Mouse (Mus musculus): Measurements from ENCODE around the gene Nr3c2. TPM values are rescaled to one million over a fixed set of nuclear protein-coding genes. Genes with fewer than 3 reads are reported as not detected.
A peak's percentile ranks its signal among the peaks of the same experiment; 100 is the strongest.

Nr3c2 gene
- polyA plus RNA-seq, 1 experiment from 2014 or later = 2.8 TPM

DNA sequence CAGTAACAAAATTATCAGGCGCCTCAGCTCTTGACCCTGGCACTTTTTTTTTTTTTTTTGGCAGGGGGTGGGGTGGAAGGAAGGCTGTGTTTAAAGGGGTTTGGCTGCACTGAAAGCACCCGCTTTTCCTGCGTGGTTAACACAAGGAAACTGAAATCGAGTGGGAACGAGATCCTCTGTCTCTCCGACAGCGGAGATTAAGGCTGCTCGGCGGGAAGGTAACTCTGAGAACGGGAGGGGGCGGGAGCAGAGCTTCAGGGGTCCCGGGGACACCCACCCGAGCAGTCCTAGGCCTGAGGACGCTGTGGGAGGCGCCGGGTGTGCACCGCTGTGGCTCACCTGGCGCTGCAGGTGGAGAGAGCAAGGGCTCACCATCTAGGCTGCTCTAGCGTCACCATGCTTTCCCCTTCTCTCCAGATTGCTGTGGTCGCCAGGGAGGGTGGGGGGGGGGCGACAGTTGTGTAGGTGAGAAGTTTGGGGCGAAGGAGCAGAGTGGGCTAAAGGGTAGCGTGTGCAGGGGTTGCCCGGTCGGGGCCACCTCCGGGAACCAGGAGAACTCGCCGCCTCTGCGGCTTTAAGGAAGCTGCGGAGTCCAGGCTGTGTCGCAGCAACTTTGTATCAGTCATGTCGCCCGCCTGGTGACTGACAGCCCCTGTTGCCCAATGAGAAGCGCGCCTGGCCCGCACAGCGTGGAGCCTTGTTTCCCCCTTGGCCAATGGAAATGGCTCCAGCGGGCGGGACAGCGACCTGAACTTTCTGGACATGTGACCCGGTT, 2.4 kb downstream of the Nr3c2 start:
- Histone ChIP-seq H3K9ac (ENCODE audit: low read length) (peak overlapping the region; percentile 72), H3K27me3 (ENCODE audit: control insufficient read depth, insufficient read depth, low read length) (peaks cover 14% of the 10 kb centered on the region; the same call in 1 of the 2 replicates), H3K27ac (ENCODE audit: low read length) (no peak overlapping the region), H3K4me2 (ENCODE audit: low read depth, low read length) (peak overlapping the region; percentile 100), H3K4me1 (ENCODE audit: control insufficient read depth, insufficient read depth, low read length) (peaks cover 8% of the 10 kb centered on the region), H3K36me3 (ENCODE audit: control insufficient read depth, insufficient read depth, low read length) (no peaks in the 10 kb centered on the region), H3K4me3 (replicated peaks; ENCODE audit: low read length) (peak overlapping the region; percentile 60), H3K9me3 (replicated peaks; ENCODE audit: control insufficient read depth, low read length) (no peaks in the 10 kb centered on the region)
- under 1% methylated on average over 38 of the region's 41 CpGs for WGBS
- peak; percentile 97 for ATAC-seq (ENCODE audit: insufficient read depth, low FRiP score)

- Histone ChIP-seq H3K27ac (ENCODE audit: low read length) (no peak overlapping the region), H3K4me2 (ENCODE audit: low read depth, low read length) (peak overlapping the region; percentile 100), H3K36me3 (ENCODE audit: control insufficient read depth, insufficient read depth, low read length) (no peaks in the 10 kb centered on the region), H3K27me3 (ENCODE audit: control insufficient read depth, insufficient read depth, low read length) (peaks cover 14% of the 10 kb centered on the region; the same call in 1 of the 2 replicates), H3K4me1 (ENCODE audit: control insufficient read depth, insufficient read depth, low read length) (peaks cover 8% of the 10 kb centered on the region), H3K9ac (ENCODE audit: low read length) (peak overlapping the region; percentile 69), H3K9me3 (replicated peaks; ENCODE audit: control insufficient read depth, low read length) (no peaks in the 10 kb centered on the region), H3K4me3 (replicated peaks; ENCODE audit: low read length) (peak overlapping the region; percentile 60)
- 1% methylated on average over 35 of the region's 35 CpGs for WGBS
- ATAC-seq (ENCODE audit: insufficient read depth, low FRiP score) = no peak; the same call in 1 of the 2 replicates
Measured at GRCm38 (mm10) chr8:76902205-76903078, 3.2 kb downstream of the Nr3c2 start.

GRCm38 (mm10) chr8:76911206-76911605, 12.0 kb downstream of the Nr3c2 start:
- Histone ChIP-seq H3K36me3 (ENCODE audit: control insufficient read depth, insufficient read depth, low read length) (no peaks in the 10 kb centered on the region), H3K4me2 (ENCODE audit: low read depth, low read length) (no peak overlapping the region), H3K27me3 (ENCODE audit: control insufficient read depth, insufficient read depth, low read length) (no peaks in the 10 kb centered on the region), H3K4me1 (ENCODE audit: control insufficient read depth, insufficient read depth, low read length) (no peaks in the 10 kb centered on the region), H3K4me3 (replicated peaks; ENCODE audit: low read length) (no peak overlapping the region), H3K9me3 (replicated peaks; ENCODE audit: control insufficient read depth, low read length) (no peaks in the 10 kb centered on the region), H3K27ac (ENCODE audit: low read length) (no peak overlapping the region), H3K9ac (ENCODE audit: low read length) (no peak overlapping the region)
- ATAC-seq (ENCODE audit: insufficient read depth, low FRiP score) = no peak

- no peak overlapping the region for H3K4me2 ChIP-seq (ENCODE audit: low read depth, low read length)
- H3K27me3 ChIP-seq (ENCODE audit: control insufficient read depth, insufficient read depth, low read length) = no peaks in the 10 kb centered on the region
- no peaks in the 10 kb centered on the region for H3K4me1 ChIP-seq (ENCODE audit: control insufficient read depth, insufficient read depth, low read length)
- no peaks in the 10 kb centered on the region for H3K9me3 ChIP-seq (replicated peaks; ENCODE audit: control insufficient read depth, low read length)
- H3K9ac ChIP-seq (ENCODE audit: low read length) = no peak overlapping the region
- ATAC-seq (ENCODE audit: insufficient read depth, low FRiP score) = peak; percentile 78
- H3K27ac ChIP-seq (ENCODE audit: low read length) = no peak overlapping the region
- H3K4me3 ChIP-seq (replicated peaks; ENCODE audit: low read length) = no peak overlapping the region
- no peaks in the 10 kb centered on the region for H3K36me3 ChIP-seq (ENCODE audit: control insufficient read depth, insufficient read depth, low read length)
- WGBS = 57% methylated on average over 3 of the region's 3 CpGs
Measured at GRCm38 (mm10) chr8:76912678-76913077, 13.4 kb downstream of the Nr3c2 start.

DNA sequence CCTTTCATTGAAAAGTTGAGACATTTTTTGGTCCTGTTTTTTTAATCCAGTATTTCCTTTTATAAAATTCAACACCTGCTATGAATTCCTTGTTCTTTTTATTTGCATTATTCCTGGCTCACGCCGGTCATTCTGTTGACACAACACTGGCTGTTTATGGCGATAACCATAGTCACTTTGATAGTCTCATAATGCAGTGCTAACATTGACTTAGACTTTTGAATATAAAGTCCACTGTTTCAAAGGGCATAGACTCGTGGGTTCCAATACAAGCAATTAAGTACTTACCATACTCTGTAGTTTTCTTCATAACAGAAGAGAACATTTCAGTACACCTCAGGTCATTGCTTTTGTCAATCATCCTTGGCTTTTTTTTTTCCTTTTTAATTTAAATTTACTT, 14.0 kb downstream of the Nr3c2 start:
- Histone ChIP-seq H3K4me1 (ENCODE audit: control insufficient read depth, insufficient read depth, low read length) (no peaks in the 10 kb centered on the region), H3K27me3 (ENCODE audit: control insufficient read depth, insufficient read depth, low read length) (no peaks in the 10 kb centered on the region), H3K27ac (ENCODE audit: low read length) (no peak overlapping the region), H3K9ac (ENCODE audit: low read length) (no peak overlapping the region), H3K9me3 (replicated peaks; ENCODE audit: control insufficient read depth, low read length) (no peaks in the 10 kb centered on the region), H3K4me3 (replicated peaks; ENCODE audit: low read length) (no peak overlapping the region), H3K4me2 (ENCODE audit: low read depth, low read length) (no peak overlapping the region), H3K36me3 (ENCODE audit: control insufficient read depth, insufficient read depth, low read length) (no peaks in the 10 kb centered on the region)
- ATAC-seq (ENCODE audit: insufficient read depth, low FRiP score) = peak; percentile 75; the same call in 1 of the 2 replicates
- 62% methylated on average over 4 of the region's 4 CpGs for WGBS

DNA sequence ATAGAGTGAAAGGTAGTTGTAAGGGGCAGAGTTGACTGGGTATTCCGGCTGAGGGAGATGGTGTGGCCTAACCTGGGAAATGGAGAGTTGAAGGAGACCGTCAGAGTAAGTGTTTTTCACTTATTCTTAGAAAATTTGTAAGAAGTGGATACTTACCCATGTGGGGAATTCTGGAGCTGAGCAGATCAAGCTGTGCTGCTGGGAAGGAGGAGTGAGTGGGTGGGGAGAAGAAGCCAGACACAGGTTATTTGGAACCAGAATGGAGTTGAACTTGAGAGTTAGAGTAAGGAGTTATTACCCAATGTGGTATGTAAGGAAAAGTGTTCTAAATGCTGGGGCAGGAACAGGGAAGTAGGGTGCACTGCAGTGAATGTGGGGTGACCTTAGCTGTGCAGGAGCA, 16.0 kb downstream of the Nr3c2 start:
- 89% methylated on average over 2 of the region's 2 CpGs for whole genome bisulfite sequencing
- no peaks in the 10 kb centered on the region for H3K36me3 ChIP-seq (ENCODE audit: control insufficient read depth, insufficient read depth, low read length)
- ATAC-seq (ENCODE audit: insufficient read depth, low FRiP score) = no peak

GRCm38 (mm10) chr8:76919546-76919945, 20.3 kb downstream of the Nr3c2 start:
- H3K27ac ChIP-seq (ENCODE audit: low read length) = no peak overlapping the region
- H3K9ac ChIP-seq (ENCODE audit: low read length) = no peak overlapping the region
- ATAC-seq (ENCODE audit: insufficient read depth, low FRiP score) = no peak
- WGBS = 76% methylated on average over 2 of the region's 2 CpGs
- H3K4me3 ChIP-seq (replicated peaks; ENCODE audit: low read length) = no peak overlapping the region
- H3K36me3 ChIP-seq (ENCODE audit: control insufficient read depth, insufficient read depth, low read length) = no peaks in the 10 kb centered on the region
- H3K9me3 ChIP-seq (replicated peaks; ENCODE audit: control insufficient read depth, low read length) = no peaks in the 10 kb centered on the region
- H3K4me2 ChIP-seq (ENCODE audit: low read depth, low read length) = no peak overlapping the region
- no peaks in the 10 kb centered on the region for H3K27me3 ChIP-seq (ENCODE audit: control insufficient read depth, insufficient read depth, low read length)
- H3K4me1 ChIP-seq (ENCODE audit: control insufficient read depth, insufficient read depth, low read length) = no peaks in the 10 kb centered on the region

More for the DNA sequence above, 16.0 kb downstream of the Nr3c2 start:
- Histone ChIP-seq H3K4me1 (ENCODE audit: control insufficient read depth, insufficient read depth, low read length) (no peaks in the 10 kb centered on the region), H3K4me2 (ENCODE audit: low read depth, low read length) (no peak overlapping the region), H3K4me3 (replicated peaks; ENCODE audit: low read length) (no peak overlapping the region), H3K9ac (ENCODE audit: low read length) (no peak overlapping the region), H3K27ac (ENCODE audit: low read length) (no peak overlapping the region), H3K9me3 (replicated peaks; ENCODE audit: control insufficient read depth, low read length) (no peaks in the 10 kb centered on the region), H3K27me3 (ENCODE audit: control insufficient read depth, insufficient read depth, low read length) (no peaks in the 10 kb centered on the region)

- 88% methylated on average over 4 of the region's 4 CpGs for WGBS
- Histone ChIP-seq H3K36me3 (ENCODE audit: control insufficient read depth, insufficient read depth, low read length) (no peaks in the 10 kb centered on the region), H3K9me3 (replicated peaks; ENCODE audit: control insufficient read depth, low read length) (no peaks in the 10 kb centered on the region), H3K27me3 (ENCODE audit: control insufficient read depth, insufficient read depth, low read length) (no peaks in the 10 kb centered on the region), H3K4me1 (ENCODE audit: control insufficient read depth, insufficient read depth, low read length) (no peaks in the 10 kb centered on the region), H3K27ac (ENCODE audit: low read length) (no peak overlapping the region), H3K4me3 (replicated peaks; ENCODE audit: low read length) (no peak overlapping the region), H3K4me2 (ENCODE audit: low read depth, low read length) (no peak overlapping the region), H3K9ac (ENCODE audit: low read length) (no peak overlapping the region)
- no peak for ATAC-seq (ENCODE audit: insufficient read depth, low FRiP score)
Measured at GRCm38 (mm10) chr8:76924150-76924549, 24.9 kb downstream of the Nr3c2 start.

GRCm38 (mm10) chr8:76928326-76928725, 29.1 kb downstream of the Nr3c2 start:
- H3K9ac ChIP-seq (ENCODE audit: low read length) = no peak overlapping the region
- H3K27me3 ChIP-seq (ENCODE audit: control insufficient read depth, insufficient read depth, low read length) = no peaks in the 10 kb centered on the region
- no peak for ATAC-seq (ENCODE audit: insufficient read depth, low FRiP score)
- no peaks in the 10 kb centered on the region for H3K4me1 ChIP-seq (ENCODE audit: control insufficient read depth, insufficient read depth, low read length)
- 80% methylated on average over 1 of the region's 1 CpGs for WGBS
- no peak overlapping the region for H3K4me2 ChIP-seq (ENCODE audit: low read depth, low read length)
- no peak overlapping the region for H3K27ac ChIP-seq (ENCODE audit: low read length)
- H3K9me3 ChIP-seq (replicated peaks; ENCODE audit: control insufficient read depth, low read length) = no peaks in the 10 kb centered on the region
- H3K36me3 ChIP-seq (ENCODE audit: control insufficient read depth, insufficient read depth, low read length) = no peaks in the 10 kb centered on the region
- H3K4me3 ChIP-seq (replicated peaks; ENCODE audit: low read length) = no peak overlapping the region
